Mouse (Mus musculus) kidney, adult 9 months (tissue): ENCODE results near the gene Bola3.

Experiments used
- DNase-seq: peaks from one replicate; pipeline ENCODE4 v3.0.0; 2022

Gene Bola3

DNA sequence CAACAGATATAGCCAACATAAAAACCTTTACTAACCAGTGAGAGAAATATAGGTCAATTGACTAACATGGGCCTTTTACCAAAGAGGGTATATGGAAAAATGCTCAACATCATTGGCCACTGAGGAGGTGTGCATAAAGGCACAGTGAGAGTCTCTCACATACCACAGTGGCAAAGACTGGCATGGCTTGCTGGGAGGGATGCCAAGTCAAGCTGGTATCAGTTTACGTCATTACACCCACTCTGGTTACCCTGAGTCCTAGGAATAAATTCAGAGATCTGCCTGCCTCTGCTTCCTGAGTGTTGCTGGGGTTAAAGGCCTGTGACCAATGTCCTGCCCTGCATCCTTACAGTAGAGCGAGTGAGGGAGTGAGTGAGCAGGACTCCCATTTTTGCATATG lies 47.8 kb downstream of the Bola3 start:
- DNase-seq: no peak

DNA sequence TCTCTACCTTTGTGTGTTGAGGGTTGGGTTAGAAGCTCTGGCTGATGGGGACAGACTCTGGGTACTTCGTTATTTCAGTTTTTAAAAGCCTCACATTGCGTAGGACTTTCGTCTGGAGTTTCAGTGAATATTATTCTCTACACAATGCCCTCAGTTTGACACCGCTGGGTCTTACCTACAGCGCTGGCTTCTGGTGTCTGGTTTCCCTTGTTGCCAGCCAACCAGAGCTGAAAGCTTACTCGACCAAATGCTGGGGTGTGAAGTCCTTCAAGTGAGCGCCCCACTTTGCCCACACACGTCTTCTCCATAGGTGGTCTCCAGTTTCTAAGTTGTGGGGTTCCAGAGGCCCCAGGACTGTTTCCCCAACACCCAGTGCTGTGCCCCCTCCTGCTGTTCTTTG lies 48.8 kb downstream of the Bola3 start:
- no peak for DNase-seq

- DNase-seq: no peak
Measured at GRCm38 (mm10) chr6:83399790-83400189, 50.8 kb downstream of the Bola3 start.

GRCm38 (mm10) chr6:83403481-83403880 lies 54.5 kb downstream of the Bola3 start:
- DNase-seq: no peak

DNA sequence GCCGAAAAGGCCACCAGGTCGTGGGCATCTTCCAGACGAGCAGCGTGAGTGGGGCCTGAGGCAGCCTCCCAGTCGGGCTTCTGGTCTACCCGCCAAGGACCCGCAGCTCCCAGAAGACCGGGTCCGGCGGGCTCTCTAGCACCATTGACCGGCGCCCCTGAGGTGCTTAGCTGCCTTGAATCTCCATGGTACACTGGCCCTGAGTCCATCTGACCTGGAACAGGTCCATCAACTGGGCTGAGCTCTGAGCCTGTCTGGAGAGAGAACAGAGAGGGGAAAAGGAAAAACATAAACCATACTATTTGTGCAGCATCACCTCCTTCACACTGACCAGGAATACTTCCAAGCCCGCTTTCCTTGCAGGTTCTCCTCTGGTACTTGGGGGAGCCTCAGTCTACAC lies 55.6 kb downstream of the Bola3 start:
- no peak for DNase-seq

GRCm38 (mm10) chr6:83405511-83406064 lies 56.6 kb downstream of the Bola3 start:
- DNase-seq: no peak

- no peak for DNase-seq
Measured at GRCm38 (mm10) chr6:83408510-83408909, 59.6 kb downstream of the Bola3 start.
